In the genomic region with DNA sequence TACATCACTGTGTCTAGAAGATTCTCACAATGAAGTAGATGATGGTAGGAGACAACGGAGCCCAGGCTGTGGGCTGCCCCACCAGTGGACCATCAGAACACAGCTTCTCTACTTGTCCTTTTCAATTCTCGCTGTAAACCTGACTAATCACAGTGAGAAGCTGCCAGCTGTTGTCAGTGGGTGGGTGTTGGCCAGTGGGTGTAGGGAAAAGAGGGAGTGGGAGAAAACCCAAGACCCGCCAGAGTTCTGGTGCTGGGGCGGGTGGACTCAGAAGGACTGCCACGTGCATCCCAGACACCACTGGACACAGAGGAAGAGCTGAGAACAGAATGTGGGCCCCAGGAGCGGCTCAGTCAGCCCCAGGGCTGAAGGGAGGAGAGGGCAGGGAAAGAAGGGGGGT, we compare ENCODE assay signal across 33 mouse cellular contexts. TPM values are rescaled to one million over a fixed set of nuclear protein-coding genes. Genes with fewer than 3 reads are reported as not detected.
A peak's percentile ranks its signal among the peaks of the same experiment; 100 is the strongest.
DNase-seq lines count a peak whose midpoint lies in the region; ATAC-seq and TF ChIP-seq lines count a peak whose summit lies in the region.
"Had no signal": no experiment of that assay in that cellular context is flagged by ENCODE, and none has a peak within 500 bp of the region (broad histone marks: within the 10 kb centered on the region; RNA-seq: fewer than 3 reads in every experiment).

No protein-coding gene starts in this region.

- no peak for TF ChIP-seq CTCF in layer of hippocampus, adult 2 months (conservative IDR thresholded peaks at IDR 0.05)

- DNase-seq in embryonic facial prominence, embryonic 10.5 days (ENCODE audit: low spot score) = no peak
- no peak for DNase-seq in layer of hippocampus, adult 2 months (ENCODE audit: low spot score in 2 of 2)
- DNase-seq in layer of hippocampus, postnatal 36 days = no peak
- peak; percentile 67 for DNase-seq in right cerebral cortex, adult 18-20 months
- no peak for DNase-seq in right cerebral cortex, postnatal 14 days
- peak; percentile 33 to 44 for DNase-seq in right cerebral cortex, postnatal 36 days (ENCODE audit: low spot score in 2 of 2)
- DNase-seq in right cerebral cortex, postnatal 4 days = no peak
- DNase-seq: adrenal gland, adult 8-10 months; adrenal gland, postnatal 14 days; adrenal gland, postnatal 36 days; B cell, adult 2 months; cerebellum, adult 11 months; cerebellum, adult 18-20 months; cerebellum, adult 8-10 months; cerebellum, adult 9-11 months; cerebellum, postnatal 14 days; cerebellum, postnatal 36 days; embryo, embryonic 11 days had no signal

- ATAC-seq in embryonic facial prominence, embryonic 13.5 days (ENCODE audit: insufficient number of reproducible peaks, insufficient read depth, low FRiP score, low TSS enrichment, low read depth) = no peak
- ATAC-seq: activated CD4-positive, CD25-positive, alpha-beta regulatory T cell, adult 4 months; CD4-positive, CD25-positive, alpha-beta regulatory T cell, adult 4 months; forebrain, embryonic 14.5 days; forebrain, embryonic 16.5 days; Patski had no signal

- no peak overlapping the region for H3K4me3 ChIP-seq in embryonic facial prominence, embryonic 13.5 days
- no peak overlapping the region for H3K4me3 ChIP-seq in embryonic facial prominence, embryonic 10.5 days
- H3K4me3 ChIP-seq in layer of hippocampus, adult 2 months = no peak overlapping the region
- H3K4me3 ChIP-seq: embryonic facial prominence, embryonic 12.5 days; embryonic facial prominence, embryonic 15.5 days; erythroblast, embryonic 14.5 days; forebrain, embryonic 10.5 days; forebrain, embryonic 12.5 days had no signal

- no peak overlapping the region for H3K27ac ChIP-seq in embryonic facial prominence, embryonic 13.5 days
- H3K27ac ChIP-seq in embryonic facial prominence, embryonic 10.5 days (replicated peaks) = no peak overlapping the region
- peak overlapping the region; percentile 57; the same call in 1 of the 2 replicates for H3K27ac ChIP-seq in layer of hippocampus, adult 2 months
- H3K27ac ChIP-seq: embryonic facial prominence, embryonic 12.5 days; embryonic facial prominence, embryonic 15.5 days; forebrain, embryonic 10.5 days; forebrain, embryonic 12.5 days had no signal

- H3K4me1 ChIP-seq in embryonic facial prominence, embryonic 13.5 days = peaks cover 7% of the 10 kb centered on the region
- no peaks in the 10 kb centered on the region for H3K4me1 ChIP-seq in embryonic facial prominence, embryonic 10.5 days
- H3K4me1 ChIP-seq: embryonic facial prominence, embryonic 12.5 days; forebrain, embryonic 10.5 days; forebrain, embryonic 12.5 days had no signal

- 90% methylated on average over 6 of the region's 6 CpGs for WGBS in embryonic facial prominence, embryonic 13.5 days
- 87% methylated on average over 6 of the region's 6 CpGs for WGBS in embryonic facial prominence, embryonic 10.5 days

- H3K9ac ChIP-seq in embryonic facial prominence, embryonic 13.5 days = 0 out of 2 replicates have a peak overlapping the region, but pooled peaks have one; percentile 3
- H3K9ac ChIP-seq: embryonic facial prominence, embryonic 12.5 days; embryonic facial prominence, embryonic 15.5 days; forebrain, embryonic 12.5 days had no signal

- H3K9me3 ChIP-seq in embryonic facial prominence, embryonic 13.5 days = no peaks in the 10 kb centered on the region
- no peaks in the 10 kb centered on the region for H3K9me3 ChIP-seq in embryonic facial prominence, embryonic 10.5 days
- H3K9me3 ChIP-seq: embryonic facial prominence, embryonic 12.5 days; embryonic facial prominence, embryonic 15.5 days; forebrain, embryonic 10.5 days; forebrain, embryonic 12.5 days; G1E had no signal

- H3K4me2 ChIP-seq in embryonic facial prominence, embryonic 13.5 days = no peak overlapping the region
- H3K4me2 ChIP-seq: embryonic facial prominence, embryonic 12.5 days; embryonic facial prominence, embryonic 15.5 days; forebrain, embryonic 12.5 days had no signal

- peaks cover 45% of the 10 kb centered on the region for H3K36me3 ChIP-seq in embryonic facial prominence, embryonic 13.5 days
- peaks cover 89% of the 10 kb centered on the region for H3K36me3 ChIP-seq in embryonic facial prominence, embryonic 10.5 days (replicated peaks)

- no peaks in the 10 kb centered on the region for H3K27me3 ChIP-seq in embryonic facial prominence, embryonic 13.5 days
- no peaks in the 10 kb centered on the region for H3K27me3 ChIP-seq in embryonic facial prominence, embryonic 10.5 days (replicated peaks; ENCODE audit: low read depth, poor library complexity, severe bottlenecking)
- H3K27me3 ChIP-seq: CH12.LX; embryonic facial prominence, embryonic 12.5 days; embryonic facial prominence, embryonic 15.5 days; forebrain, embryonic 12.5 days; Patski had no signal

RNA-seq across cellular contexts. Expression of gene Mybphl, which starts 33.9 kb away (rescaled TPM):
- polyA plus RNA-seq in embryonic facial prominence, embryonic 13.5 days (2015; fragmentation: Nextera tagmentation; extraction: Ambion mirVana) = not detected in 2 replicates
- polyA plus RNA-seq in embryonic facial prominence, embryonic 10.5 days (2016; fragmentation: Nextera tagmentation; extraction: Ambion mirVana) = 0.22 TPM in 1 of 2 replicates, not detected in the other
- total RNA-seq in layer of hippocampus, adult 2 months (2021) = 1 to 10 TPM in 1 of 2 experiments, under 1 TPM in 1; 0.83 to 1.5 TPM
- 1 to 10 TPM; 1.8 to 1.9 TPM for total RNA-seq in layer of hippocampus, postnatal 36 days (2021)
- total RNA-seq: adrenal gland, adult 18-20 months; adrenal gland, adult 8-10 months; adrenal gland, postnatal 14 days; adrenal gland, postnatal 36 days; CH12.LX; common myeloid progenitor, adult 5-6 weeks; G1E had no signal
- polyA plus RNA-seq: activated CD4-positive, CD25-positive, alpha-beta regulatory T cell, adult 4 months; CD4-positive, CD25-positive, alpha-beta regulatory T cell, adult 4 months; erythroblast, embryonic 14.5 days; forebrain, embryonic 10.5 days; forebrain, embryonic 14.5 days; G1E; Patski had no signal

RNA-seq across cellular contexts. Expression of gene Sort1, which starts 46.9 kb away (rescaled TPM):
- polyA plus RNA-seq in embryonic facial prominence, embryonic 13.5 days (2015; fragmentation: Nextera tagmentation; extraction: Ambion mirVana) = 6.4 and 10.8 TPM in 2 replicates
- polyA plus RNA-seq in embryonic facial prominence, embryonic 10.5 days (2016; fragmentation: Nextera tagmentation; extraction: Ambion mirVana) = 12.9 and 15.5 TPM in 2 replicates
- total RNA-seq in layer of hippocampus, adult 2 months (2021) = 100 to 1,000 TPM; 360 to 361 TPM
- total RNA-seq in layer of hippocampus, postnatal 36 days (2021) = 100 to 1,000 TPM; 345 to 381 TPM

RNA-seq across cellular contexts. Expression of gene Psrc1, which starts 52.8 kb away (rescaled TPM):
- polyA plus RNA-seq in embryonic facial prominence, embryonic 13.5 days (2015; fragmentation: Nextera tagmentation; extraction: Ambion mirVana) = 61.4 and 73.1 TPM in 2 replicates
- polyA plus RNA-seq in embryonic facial prominence, embryonic 10.5 days (2016; fragmentation: Nextera tagmentation; extraction: Ambion mirVana) = 97.9 and 100.0 TPM in 2 replicates
- 10 to 100 TPM; 17.5 to 22.2 TPM for total RNA-seq in layer of hippocampus, adult 2 months (2021)
- total RNA-seq in layer of hippocampus, postnatal 36 days (2021) = 10 to 100 TPM; 18.4 TPM

Comparison
In these comparisons a context has a peak if more than half of its experiments do, and no peak if none do; other contexts are left out.
1. DNase-seq: peak in right cerebral cortex, adult 18-20 months (single experiment) and right cerebral cortex, postnatal 36 days (2 of 2); none in embryonic facial prominence, embryonic 10.5 days (single experiment), layer of hippocampus, adult 2 months (0 of 2), layer of hippocampus, postnatal 36 days (0 of 2), right cerebral cortex, postnatal 14 days (single experiment) and right cerebral cortex, postnatal 4 days (single experiment).